Mouse (Mus musculus): ENCODE measurements around the gene Klhl29.

Klhl29 gene

DNA sequence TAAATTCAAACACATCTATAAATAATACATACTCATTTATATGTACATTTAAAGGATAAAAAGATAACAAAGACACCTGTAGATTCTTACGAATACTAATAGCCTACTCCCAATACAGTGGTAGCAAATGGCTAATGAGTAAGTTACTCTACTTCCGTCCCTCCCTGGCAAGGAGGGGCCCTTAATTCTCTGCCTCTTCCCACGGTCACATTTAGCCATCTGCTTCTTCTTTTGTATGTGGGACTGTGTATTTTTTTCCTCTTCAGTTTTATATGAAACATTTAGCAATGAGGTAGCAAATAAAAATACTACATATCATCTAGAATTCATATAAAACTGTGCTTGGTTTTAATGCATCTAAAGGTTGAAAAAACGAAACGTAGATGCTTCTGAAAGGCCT is 73.6 kb downstream of the Klhl29 start:
- DNase-seq (ENCODE audit: low spot score) = no peak

DNA sequence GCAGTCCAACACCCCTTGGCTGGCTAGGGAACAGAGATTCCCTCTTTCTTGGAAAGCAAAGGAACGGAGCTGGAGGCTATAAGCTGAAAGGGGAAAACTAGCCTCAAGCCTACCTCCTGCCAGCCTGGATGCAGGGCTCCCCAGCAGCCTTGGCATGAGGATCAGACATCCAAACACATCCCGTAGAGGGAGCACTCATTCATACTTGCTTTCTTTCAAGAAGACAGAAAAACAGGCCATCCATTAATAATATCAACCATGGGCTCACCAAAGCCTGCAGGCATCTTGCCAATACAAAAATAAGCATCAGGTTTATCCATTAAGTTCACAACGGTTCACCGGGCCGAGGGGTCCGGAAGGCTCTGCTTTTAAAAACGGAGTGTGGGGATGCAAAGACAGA is 79.1 kb downstream of the Klhl29 start:
- DNase-seq (ENCODE audit: low spot score) = no peak

DNA sequence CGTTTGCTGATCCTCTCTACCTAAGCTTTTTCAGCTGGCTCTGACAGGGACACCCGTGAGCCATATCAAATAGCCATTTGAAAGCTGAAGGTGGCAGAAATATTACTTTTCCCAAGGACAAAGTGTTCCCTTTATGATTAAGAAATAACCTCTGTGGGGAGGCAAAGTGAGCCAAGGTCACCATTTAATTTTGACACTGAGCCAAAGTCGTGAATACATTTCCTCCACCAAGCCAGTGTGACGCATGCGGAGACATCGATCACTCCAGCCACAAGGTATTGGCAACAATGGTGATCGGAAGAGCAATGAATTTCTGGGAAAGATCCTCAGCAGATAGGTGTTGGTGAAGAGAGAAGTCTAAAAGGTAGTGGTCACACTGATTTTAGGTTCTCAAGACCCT is 83.2 kb downstream of the Klhl29 start:
- no peak for DNase-seq (ENCODE audit: low spot score)

DNA sequence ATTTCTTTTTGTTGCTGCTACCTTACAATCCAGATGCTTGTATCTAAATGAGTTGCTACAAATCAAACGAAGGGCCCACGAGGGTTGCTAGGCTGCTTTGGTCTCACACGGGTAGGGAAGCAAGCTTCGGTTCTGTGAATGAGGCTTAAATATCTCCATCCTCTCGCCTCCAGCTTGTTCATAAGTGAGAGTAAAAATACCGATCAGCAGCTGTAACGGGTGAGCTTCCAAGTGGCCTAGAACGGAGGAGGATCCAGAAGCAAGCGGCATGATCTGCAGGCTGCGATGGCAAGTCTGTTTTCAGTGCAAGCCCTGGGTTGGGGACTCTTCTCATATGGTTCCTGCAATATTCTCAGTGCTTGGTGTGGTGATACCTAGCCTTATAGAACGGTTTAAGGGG is 89.9 kb downstream of the Klhl29 start:
- no peak for DNase-seq (ENCODE audit: low spot score)

DNA sequence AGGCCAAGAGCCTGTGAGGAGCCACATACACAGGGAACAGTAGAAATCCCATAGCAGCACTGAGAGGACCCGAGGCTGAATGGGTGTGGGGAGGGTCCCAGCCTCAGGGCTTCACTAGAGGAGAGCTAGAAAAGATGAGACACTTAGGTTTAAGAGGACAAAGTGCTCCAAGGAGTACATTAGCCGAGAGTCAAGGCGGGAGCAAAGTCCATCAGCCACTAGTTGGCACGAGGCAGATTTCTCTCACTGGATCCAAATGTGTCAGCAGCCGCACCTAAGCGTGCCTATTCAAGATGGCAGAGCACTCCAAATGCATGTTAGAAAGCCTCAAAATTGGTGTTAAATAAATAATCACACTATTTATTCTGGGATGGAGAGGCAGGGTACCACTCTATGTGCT is 90.5 kb downstream of the Klhl29 start:
- DNase-seq (ENCODE audit: low spot score) = no peak

DNA sequence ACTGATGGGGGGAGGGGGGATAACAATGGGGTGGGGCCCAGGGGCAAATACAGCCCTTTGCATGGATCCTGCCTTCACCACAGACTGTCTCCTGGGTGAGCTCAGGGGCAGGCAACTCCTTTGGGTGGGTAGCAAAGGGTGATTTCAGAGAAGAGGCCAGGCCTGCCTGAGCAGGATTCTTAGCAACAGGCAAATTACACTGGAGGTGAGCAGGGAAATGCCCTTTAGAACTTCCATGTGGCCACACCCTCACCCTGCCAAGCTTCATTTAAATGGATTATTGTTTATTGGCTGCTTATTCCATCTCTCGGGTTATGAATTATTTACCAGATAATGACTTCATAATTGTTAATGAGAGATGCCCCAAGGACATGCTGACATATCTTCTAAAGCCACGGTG is 91.8 kb downstream of the Klhl29 start:
- DNase-seq (ENCODE audit: low spot score) = no peak

DNA sequence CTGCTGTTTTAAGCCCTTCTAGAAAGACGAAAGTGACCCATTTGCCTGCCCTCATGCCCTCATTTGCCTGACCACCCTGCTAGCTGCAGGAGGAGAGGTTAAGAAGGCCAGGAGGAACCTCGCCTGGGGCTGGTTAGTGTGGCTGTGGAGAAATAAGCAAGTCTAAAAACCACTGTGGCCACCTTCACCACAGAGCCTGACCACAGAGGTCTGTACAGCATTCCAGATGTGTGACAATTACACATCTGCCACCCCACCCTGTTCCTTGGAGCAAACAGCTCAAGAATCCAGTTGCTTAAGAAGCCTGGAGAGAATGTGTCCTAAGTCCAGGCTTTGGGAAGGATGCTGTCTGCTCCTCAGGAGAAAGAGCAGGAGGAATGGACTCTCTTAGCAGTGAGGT is 92.9 kb downstream of the Klhl29 start:
- no peak for DNase-seq (ENCODE audit: low spot score)

DNA sequence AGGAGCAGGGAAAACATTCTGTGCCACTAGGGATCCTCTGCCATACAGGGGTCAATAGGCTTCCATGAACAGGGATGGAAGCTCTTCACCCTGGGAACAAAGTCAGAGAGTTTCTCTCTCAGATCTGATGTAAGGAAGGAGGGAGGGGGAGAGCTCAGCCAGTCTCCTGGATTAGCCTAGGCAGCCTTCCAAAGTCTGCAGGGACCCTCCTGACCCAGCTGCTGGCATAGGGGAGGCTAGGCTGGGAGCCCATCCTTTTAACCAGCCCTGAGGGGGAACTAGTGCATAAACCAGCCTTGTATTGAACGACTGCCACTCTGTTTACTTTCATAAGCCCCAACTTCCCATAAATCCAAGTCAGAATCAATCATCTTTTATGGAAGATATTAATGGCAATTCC is 95.6 kb downstream of the Klhl29 start:
- no peak for DNase-seq (ENCODE audit: low spot score)

DNA sequence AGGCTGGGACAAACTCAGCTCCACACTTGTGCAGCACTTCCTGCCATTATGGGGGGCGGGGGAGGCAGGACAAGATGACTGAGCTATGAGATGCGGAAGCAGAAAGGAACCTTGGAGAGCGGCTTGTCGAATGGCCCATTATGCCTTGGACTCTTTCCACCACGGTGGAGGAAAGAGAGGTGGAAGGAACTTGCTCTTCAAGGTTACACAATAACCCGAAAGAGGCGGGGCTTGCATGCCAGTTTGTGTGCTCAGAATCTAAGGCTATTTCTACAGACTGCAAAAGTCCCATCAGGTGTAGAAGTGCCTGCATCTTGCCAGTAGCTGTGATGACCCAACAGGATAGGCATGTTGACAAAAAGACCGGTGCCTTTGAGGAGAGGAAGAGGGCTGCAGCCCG is 98.5 kb downstream of the Klhl29 start:
- no peak for DNase-seq (ENCODE audit: low spot score)

DNA sequence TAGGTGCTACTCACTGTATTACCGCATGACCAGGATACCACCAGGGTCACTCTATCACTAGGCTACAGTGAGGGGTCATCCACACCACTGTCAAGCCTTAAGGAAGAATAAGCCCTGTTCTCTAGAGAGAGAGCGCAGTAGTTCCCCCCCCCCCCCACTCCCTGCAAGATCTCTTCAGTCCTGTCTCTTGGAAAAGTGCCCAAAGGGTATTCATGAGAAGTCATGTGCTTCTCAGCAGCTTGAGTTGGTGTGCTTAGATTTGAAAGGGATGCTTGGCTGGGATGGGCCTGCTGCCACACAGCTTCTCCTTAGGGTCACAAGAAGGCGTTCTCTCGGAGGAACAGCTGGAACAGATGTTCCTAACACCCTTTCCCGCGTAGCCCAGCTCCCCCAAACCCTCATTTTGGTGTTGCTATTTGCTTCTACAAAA is 100.0 kb downstream of the Klhl29 start:
- no peak for DNase-seq (ENCODE audit: low spot score)

DNA sequence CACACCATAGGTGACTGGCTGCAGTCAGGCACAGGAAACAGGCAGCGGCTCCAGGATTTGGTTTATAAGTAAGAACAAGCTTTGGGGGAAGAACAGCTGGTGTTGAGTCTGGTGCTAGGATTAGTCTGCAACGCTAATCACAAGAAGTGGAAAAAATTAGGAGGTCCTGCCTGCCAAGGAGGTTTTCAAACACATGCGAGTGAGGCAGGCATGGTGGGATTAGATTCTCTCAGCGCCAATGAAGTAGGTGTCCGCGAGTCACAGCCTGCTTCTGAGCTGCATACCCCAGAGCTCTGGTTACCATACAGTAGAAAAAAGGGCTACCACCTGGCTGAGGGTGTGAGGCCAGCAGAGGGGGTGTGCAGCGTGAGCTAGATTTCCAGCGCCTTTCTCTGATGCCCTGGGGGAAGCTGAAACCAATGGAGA is 101.0 kb downstream of the Klhl29 start:
- DNase-seq (ENCODE audit: low spot score) = no peak

DNA sequence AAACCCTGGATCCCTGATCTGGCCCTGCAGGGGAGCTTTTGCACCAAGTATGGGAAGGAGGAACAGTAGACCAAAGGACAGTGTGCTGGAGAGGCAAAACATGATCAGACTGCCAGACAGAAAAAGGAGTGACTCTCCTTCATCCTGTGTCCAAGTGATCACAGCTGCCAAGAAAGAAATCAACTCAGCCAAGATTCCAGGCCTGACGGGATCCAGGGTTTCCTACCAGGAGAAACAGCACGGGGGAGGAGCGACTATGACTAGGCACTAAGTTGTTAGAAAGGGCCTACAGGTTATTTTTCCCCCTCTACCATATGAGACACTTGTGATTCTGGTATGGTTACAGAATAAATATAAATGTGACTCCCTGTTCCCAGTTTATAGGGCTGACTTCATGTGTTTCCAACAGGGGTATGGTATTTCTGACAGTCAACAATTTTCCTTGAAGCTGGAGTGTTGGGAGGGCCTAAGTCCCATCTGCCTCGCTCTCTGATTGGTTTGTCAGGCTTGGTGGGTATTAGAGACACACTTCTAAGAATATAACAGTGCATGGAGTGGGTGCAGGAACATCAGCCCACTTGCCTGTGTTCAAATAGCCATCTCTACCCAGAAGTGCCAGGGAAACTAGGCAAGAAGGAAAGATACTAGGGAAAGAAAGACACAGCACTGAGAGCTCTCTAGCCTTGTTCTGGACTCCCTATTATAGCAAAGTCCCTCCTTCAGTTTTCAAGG is 102.0 kb downstream of the Klhl29 start:
- no peak for DNase-seq (ENCODE audit: low spot score)

DNA sequence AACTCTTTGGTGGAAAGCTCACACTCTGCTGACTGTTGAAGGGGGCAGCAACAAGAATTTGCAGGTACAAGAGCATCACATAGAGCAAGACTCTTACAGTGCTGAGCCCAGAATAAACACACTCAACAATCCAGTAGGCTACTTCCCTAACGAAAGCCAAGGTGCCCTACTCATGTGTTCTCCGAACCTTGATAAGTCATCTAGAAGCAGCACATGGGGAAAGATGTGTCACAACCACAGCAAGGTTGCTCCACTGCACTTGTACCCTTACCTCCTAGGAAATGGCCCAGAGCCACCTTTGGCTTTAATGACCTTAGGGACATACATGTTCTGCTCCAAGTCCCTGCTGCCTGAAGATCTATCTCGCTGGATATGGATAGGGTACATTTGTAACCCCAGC is 105.0 kb downstream of the Klhl29 start:
- DNase-seq (ENCODE audit: low spot score) = no peak

DNA sequence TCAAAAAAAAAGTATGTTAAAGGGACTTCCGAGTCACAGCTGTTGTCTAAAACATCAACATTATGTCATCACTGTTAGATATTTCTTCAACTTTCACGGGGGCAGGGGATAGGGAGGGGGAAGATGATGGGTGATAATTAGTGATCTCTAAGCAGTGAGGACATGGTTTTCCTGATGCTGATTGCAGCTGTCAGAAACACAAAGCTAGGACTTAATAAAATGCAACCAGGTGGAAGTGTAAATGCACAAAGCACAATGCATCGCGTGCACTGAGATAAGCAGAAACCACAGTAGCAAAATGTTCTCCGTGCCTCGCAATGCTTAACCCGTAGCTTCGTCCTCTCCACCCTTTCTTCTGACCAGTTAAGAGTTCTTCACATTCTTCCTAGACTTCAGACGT is 105.5 kb downstream of the Klhl29 start:
- no peak for DNase-seq (ENCODE audit: low spot score)

DNA sequence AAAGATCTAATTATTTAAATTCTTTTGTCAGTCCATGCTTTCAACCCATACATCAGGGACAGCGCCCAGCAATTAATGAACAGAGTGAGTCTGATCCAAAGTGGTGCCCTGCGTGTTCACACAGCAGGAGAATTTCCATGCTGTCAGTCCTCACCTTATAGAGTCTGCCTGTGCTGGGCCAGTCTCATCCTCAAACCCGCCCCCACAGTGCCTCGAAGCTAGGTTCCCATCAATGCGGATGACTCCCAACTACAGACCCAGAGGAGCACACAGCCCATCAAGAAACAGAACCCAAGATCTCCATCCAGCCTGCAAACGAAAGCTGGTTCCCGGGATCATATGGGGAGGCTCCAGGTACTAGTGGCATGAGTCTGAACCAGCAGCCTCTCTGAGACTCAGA is 106.4 kb downstream of the Klhl29 start:
- DNase-seq (ENCODE audit: low spot score) = no peak

DNA sequence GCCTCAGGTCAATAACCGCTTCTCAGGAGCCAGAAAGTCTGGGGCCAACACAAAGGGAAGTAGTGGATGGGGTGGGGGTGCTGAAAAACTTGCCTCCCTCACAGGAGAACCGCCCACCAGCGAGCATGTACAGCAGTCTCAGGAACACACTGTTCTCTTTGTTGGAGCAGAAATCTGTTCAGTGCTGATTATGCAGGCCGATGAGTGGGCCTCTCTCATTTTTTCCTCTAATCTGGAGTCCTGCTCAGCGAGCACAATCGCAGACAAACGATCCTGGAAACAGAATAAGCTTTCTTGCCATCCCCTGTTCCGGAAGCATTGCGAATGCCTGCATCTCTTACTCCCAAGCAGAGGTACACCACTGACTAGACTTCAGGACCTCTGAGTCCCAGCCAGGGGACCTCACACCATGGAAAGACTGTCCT is 107.3 kb downstream of the Klhl29 start:
- peak; percentile 77 for DNase-seq (ENCODE audit: low spot score)

DNA sequence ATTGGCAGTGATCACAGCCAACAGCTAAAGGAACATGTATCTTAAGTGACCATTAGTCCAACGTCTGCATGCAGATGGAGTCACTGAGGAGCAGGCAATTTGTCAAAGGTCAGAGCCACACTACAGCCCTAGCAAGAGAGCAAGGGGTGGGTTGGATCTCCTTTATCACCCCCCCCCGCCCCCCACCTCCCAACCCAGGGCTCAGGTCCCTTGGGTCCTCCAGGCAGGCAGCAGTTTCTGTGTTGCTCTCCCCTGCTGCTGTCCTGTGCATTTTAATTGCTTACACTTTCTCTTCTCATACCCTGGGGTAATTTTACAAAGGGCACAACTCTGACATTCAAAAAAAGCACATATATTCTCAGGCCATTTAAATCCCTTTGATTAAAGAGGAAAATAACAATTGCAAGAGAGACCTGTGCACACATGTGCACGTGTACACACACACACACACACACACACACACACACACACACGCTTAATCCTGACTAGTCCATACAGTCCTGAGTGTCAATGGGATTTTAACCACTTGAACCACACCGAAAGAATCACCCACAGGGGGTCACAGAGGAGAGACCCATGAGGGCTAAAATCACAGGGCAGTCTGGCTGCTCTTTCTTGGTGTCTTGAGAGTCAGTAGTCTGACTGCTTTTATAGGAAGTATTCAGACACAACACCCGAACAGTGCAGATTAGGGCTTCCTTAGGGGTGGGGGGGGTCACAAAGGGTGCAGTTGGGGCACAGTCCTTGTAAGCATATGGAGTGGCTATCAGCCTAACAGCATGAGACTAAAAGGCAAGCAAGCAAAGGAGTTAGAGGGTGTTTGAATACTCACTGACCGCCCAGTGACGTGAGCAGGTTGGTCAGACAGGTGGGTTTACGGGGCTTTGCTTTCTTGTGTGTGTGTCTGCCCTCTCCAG is 108.0 kb downstream of the Klhl29 start:
- no peak for DNase-seq (ENCODE audit: low spot score)

DNA sequence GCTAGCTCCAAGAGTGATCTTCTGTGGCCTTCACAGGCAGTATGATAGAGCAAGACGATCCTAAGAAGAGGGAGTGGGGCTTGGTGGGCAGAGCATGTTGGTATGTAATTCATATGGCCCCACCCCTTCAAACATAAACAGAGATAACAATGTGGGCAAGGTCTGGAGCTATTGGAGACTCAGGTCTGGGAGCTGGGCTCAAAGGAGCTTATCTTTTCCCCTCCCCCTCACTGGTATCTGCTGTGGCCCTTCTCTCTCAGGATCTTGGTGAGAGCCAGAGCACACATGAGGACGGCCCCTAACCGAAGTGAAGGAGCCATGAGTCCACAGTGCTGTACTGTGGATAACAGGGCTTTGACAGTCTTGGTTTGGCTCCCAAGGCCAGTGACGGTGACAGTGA is 108.7 kb downstream of the Klhl29 start:
- no peak for DNase-seq (ENCODE audit: low spot score)

DNA sequence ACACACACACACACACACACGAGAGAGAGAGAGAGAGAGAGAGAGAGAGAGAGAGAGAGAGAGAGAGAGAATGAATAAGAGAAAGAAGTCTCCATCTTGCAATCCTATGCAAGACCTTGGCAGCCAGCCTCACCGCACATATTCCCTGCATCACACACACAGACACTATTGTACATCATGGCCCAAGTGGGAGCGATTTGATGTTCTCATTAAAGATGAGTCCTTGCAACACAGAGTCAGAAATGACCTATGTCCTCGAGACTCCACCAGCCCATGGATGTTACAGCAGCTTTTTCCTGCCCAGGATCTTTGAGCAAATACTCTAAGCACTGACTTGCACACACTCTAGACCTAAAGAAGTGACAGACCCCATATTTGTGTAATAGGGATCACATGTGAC is 114.0 kb downstream of the Klhl29 start:
- no peak for DNase-seq (ENCODE audit: low spot score)

DNA sequence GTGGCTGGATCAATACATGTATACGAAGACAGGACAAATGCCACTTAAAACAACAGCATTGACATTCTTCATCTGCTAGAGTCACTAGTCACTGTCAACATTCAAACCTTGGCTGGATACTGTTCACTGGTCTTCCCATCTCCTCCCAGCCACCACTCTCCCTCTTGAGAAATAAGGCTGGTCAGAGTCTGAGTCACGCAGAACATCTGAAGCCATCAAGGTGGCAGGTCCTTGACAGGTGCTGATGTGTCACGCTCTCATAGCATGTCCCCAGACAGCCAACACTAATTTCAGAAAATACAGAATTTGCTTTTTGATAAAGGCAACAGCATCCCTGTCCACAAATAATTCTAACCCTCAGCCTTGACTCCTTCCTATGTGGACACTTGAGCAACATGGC is 116.7 kb downstream of the Klhl29 start:
- no peak for DNase-seq (ENCODE audit: low spot score)

DNA sequence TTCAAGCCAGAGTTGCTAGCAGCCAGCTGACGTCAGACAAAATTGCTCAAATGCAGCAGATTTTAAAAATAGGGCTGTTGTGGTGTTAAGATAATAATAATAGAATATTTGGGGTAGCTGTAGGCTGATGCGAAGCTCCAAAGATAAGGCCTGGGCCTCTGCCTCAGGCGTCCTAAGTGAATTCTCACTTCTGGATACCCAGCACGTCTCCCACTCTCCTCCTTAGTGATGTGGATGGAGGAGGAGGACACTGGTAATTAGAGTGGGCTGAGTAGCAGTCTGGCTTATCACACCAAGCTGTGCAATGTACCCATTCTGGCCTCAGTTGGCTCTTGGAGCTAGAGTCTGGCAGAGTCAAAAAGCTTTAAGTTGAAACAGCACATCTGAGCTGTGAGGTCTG is 118.3 kb downstream of the Klhl29 start:
- DNase-seq (ENCODE audit: low spot score) = no peak

DNA sequence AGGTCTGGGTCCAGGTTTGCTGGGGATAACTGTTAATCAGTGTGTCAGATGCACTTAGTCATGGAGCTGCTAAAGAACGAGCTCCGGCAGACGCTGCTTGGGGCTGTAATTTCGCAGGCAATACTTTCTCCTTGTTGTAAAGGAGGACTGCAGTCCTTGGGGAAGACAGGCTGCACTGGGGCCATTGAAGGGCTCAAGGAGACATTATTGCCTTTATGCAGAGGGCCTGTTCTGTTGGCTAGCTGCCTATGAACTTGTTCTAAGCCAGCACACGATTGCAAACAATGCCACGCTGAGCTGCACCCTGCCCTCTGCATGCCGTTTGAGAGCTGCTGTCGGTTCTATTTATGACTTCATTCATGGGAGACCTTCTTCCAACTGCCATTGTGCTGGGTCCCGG is 120.4 kb downstream of the Klhl29 start:
- no peak for DNase-seq (ENCODE audit: low spot score)

DNA sequence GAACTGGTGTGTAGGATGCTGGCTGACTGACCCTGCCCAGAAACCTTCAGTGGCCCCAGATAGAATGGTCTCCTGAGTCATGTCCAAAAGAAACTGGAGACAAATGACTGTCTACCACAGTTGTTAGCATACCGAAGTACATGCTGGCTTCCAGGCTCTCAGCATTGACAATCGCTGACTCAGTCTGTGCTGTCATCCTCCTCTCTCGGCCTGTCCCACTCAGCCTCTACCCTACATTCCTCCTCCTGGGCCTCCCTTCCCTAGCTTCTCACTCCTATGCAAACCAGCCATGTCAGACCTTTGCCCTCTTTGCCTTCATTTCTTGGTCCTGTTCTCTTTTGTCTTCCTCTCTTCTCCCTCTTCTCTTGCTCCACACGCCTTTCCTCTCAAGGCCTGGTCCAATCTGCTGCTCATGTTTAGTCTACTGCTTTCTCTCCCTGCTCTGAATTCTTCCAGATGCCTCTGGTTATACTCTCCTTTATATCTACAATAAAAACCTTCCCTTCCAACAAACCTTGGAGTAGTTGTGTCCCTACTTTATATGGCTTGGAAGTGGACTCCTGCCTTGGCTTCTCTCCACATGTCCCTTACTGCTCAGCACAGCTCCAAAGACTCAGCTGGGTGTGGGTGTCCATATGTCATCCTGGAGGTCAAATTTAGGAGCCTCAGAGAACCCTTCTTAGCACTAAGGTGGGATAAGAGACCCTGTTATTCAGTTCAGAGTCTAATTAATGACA is 121.1 kb downstream of the Klhl29 start:
- no peak for DNase-seq (ENCODE audit: low spot score)

Data from testis, postnatal 10 days (tissue).